Mouse (Mus musculus) cerebellum, adult 2 months (tissue): ENCODE measurements around the gene Slc25a45. TPM values are rescaled to one million over a fixed set of nuclear protein-coding genes. Genes with fewer than 3 reads are reported as not detected.
A peak's percentile ranks its signal among the peaks of the same experiment; 100 is the strongest.

Experiments
- DNase-seq, 2 experiments: peaks; one replicate each; pipeline ENCODE4 v3.0.0; 2021
- H3K27ac ChIP-seq: fragments of 200-500 bp; 2 replicates; pipeline ENCODE4 v1.5.1; 2012; ENCODE audit warnings: low read length, control low read depth, inconsistent platforms; ENCODE audit not compliant: insufficient read depth
- H3K27me3 ChIP-seq: fragments of 200-500 bp; 2 replicates; pipeline ENCODE4 v1.6.1; 2012; ENCODE audit warnings: inconsistent platforms, mild to moderate bottlenecking, low read length, moderate library complexity; ENCODE audit not compliant: control insufficient read depth, insufficient read depth
- H3K4me1 ChIP-seq: fragments of 200-500 bp; 2 replicates; pipeline ENCODE4 v1.6.1; 2011; ENCODE audit warnings: low read length; ENCODE audit not compliant: control insufficient read depth, insufficient read depth
- H3K4me3 ChIP-seq: fragments of 200-500 bp; replicated peaks from 2 replicates; pipeline ENCODE3; 2011; ENCODE audit warnings: mild to moderate bottlenecking, low read depth, low read length, control low read depth; ENCODE audit not compliant: insufficient read depth
- CTCF ChIP-seq: fragments of 200-500 bp; IDR thresholded peaks from 2 replicates; pipeline ENCODE4 v1.5.1; 2011; ENCODE audit warnings: low read depth, mild to moderate bottlenecking, control low read depth, low read length, moderate library complexity, borderline replicate concordance; ENCODE audit not compliant: insufficient read depth
- POLR2A ChIP-seq: fragments of 200-500 bp; IDR thresholded peaks from 2 replicates; pipeline ENCODE4 v1.6.1; 2011; ENCODE audit warnings: low read length, control low read depth, borderline replicate concordance; ENCODE audit not compliant: insufficient read depth
- WGBS: fragments of 180-500 bp; shearing (Covaris S2); methylation state at CpG from one replicate; pipeline ENCODE4 v1.1.7; 2018; 5-methylcytosine and 5-hydroxymethylcytosine counted together
- polyA plus RNA-seq: library from polyadenylated mRNA; depleted of rRNA; stranded (reverse); fragments of >200 nt; gene quantifications from 2 replicates; pipeline ENCODE4 v1.2.3, GENCODE M21; 2012

Gene Slc25a45
- polyA plus RNA-seq, 1 experiment = 4.3 TPM

GRCm38 (mm10) chr19:5838136-5838891, 39.3 kb upstream of the Slc25a45 start:
- 66% methylated on average over 12 of the region's 12 CpGs for WGBS
- TF ChIP-seq POLR2A (no peak), CTCF (no peak)
- peaks cover 8% of the 10 kb centered on the region for H3K4me1 ChIP-seq
- no peak overlapping the region for H3K4me3 ChIP-seq
- no peak for DNase-seq
- H3K27me3 ChIP-seq = no peaks in the 10 kb centered on the region
- H3K27ac ChIP-seq = no peak overlapping the region

DNA sequence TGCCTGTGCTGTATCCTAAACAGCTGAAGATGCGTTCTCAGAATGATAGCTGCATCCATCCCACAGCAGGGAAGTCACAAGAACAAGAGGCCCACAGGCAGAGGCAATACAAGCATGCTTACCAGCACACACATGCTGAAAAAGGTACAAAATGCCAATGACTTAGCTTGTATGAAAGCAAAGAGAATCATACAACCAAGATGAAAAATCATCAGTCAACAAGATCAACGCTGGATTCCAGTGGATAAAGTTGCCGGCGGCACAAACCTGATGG, 38.8 kb upstream of the Slc25a45 start:
- H3K4me1 ChIP-seq = peaks cover 8% of the 10 kb centered on the region

GRCm38 (mm10) chr19:5839317-5840085, 38.1 kb upstream of the Slc25a45 start:
- no peaks in the 10 kb centered on the region for H3K27me3 ChIP-seq
- no peak overlapping the region for H3K4me3 ChIP-seq
- H3K4me1 ChIP-seq = peaks cover 8% of the 10 kb centered on the region
- no peak for TF ChIP-seq POLR2A
- TF ChIP-seq CTCF = no peak
- H3K27ac ChIP-seq = no peak overlapping the region; the same call in 1 of the 2 replicates
- 63% methylated on average over 14 of the region's 14 CpGs for WGBS
- DNase-seq = no peak

More for the DNA sequence above, 38.8 kb upstream of the Slc25a45 start:
- Histone ChIP-seq H3K4me3 (no peak overlapping the region), H3K27ac (no peak overlapping the region), H3K27me3 (no peaks in the 10 kb centered on the region)
- no peak for TF ChIP-seq CTCF
- TF ChIP-seq POLR2A = no peak
- WGBS = 91% methylated on average over 4 of the region's 4 CpGs
- DNase-seq = no peak

GRCm38 (mm10) chr19:5840086-5840889, 37.3 kb upstream of the Slc25a45 start:
- no peak for TF ChIP-seq CTCF
- no peak for TF ChIP-seq POLR2A
- Histone ChIP-seq H3K4me3 (no peak overlapping the region), H3K27ac (no peak overlapping the region), H3K27me3 (no peaks in the 10 kb centered on the region), H3K4me1 (peaks cover 12% of the 10 kb centered on the region)
- 70% methylated on average over 18 of the region's 18 CpGs for WGBS
- DNase-seq = no peak

DNA sequence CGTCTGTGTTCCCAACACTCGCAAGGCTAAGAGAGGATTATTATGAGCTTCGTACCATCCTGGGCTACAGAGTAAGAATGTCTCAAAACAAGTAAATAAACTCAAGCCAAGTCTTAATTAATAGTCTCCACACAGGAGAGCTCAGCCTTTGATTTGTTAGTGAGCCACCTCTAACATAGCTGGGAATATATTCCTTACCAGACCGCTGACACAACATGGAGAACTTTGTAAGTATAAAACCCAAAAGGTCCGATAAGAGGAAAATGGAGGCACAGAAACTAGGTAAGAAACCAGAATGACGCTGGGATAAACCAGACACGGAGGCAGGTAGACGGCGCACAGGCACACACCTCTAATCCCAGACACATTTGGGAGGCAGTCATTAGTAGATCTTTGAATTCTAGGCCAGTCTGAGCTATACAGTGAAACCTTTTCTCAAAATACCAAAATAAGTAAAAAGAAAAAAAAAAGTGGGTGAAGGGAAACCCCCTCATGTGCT, 36.7 kb upstream of the Slc25a45 start:
- WGBS = 91% methylated on average over 9 of the region's 9 CpGs
- no peak for TF ChIP-seq CTCF
- TF ChIP-seq POLR2A = no peak
- H3K27me3 ChIP-seq = no peaks in the 10 kb centered on the region
- no peak overlapping the region; the same call in 1 of the 2 replicates for H3K27ac ChIP-seq
- H3K4me3 ChIP-seq = no peak overlapping the region
- no peak for DNase-seq
- peaks cover 15% of the 10 kb centered on the region for H3K4me1 ChIP-seq

DNA sequence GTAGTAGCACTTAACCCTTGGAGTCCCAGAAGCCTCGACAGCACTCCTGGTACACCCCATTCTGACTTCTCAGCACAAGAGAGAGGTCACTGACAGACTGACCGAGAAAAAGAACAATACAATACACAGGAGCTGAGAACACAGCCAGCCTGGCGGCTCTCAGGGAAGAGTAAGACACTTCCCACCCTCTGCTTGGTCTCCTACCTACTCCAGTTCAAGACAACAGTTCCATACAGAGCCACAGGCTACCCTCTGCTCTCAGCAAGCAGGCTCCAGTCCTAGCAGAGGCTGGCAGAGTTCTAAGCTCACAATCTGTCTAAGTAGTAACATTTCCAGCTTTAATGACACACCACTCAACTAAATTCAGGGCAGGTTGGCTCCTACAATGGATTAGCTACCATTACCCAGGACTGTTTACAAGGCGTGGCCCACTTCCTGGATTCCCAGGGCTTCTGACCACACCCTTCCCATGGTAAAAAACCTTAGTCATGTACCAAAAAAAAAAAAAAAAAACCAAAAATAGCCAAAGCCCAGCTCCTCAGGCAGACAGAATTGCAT, 36.1 kb upstream of the Slc25a45 start:
- peak overlapping the region; percentile 49; the same call in 1 of the 2 replicates for H3K27ac ChIP-seq
- 54% methylated on average over 4 of the region's 4 CpGs for WGBS
- no peak overlapping the region for H3K4me3 ChIP-seq
- H3K4me1 ChIP-seq = peaks cover 15% of the 10 kb centered on the region
- DNase-seq = no peak
- no peak for TF ChIP-seq POLR2A
- no peak for TF ChIP-seq CTCF
- H3K27me3 ChIP-seq = no peaks in the 10 kb centered on the region
